Mouse (Mus musculus) forebrain, embryonic 15.5 days (tissue): ENCODE data around the gene Cdk2. TPM values are rescaled to one million over a fixed set of nuclear protein-coding genes. Genes with fewer than 3 reads are reported as not detected.

Experiments
- ATAC-seq: fragments of 200-750 bp; cut with Nextera tagmentation; replicated peaks from 2 replicates; pipeline ENCODE4 v1.8.0; 2017; ENCODE audit warnings: mild to moderate bottlenecking, moderate TSS enrichment, moderate library complexity
- H3K27ac ChIP-seq: fragments of 300-500 bp; sonication (generic); replicated peaks from 2 replicates; pipeline ENCODE4 v1.5.1; 2015; ENCODE audit warnings: mild to moderate bottlenecking, inconsistent platforms
- H3K27me3 ChIP-seq: fragments of 300-500 bp; sonication (generic); 2 replicates; pipeline ENCODE4 v1.6.1; 2015; ENCODE audit warnings: inconsistent platforms
- H3K36me3 ChIP-seq: fragments of 300-500 bp; sonication (generic); 2 replicates; pipeline ENCODE4 v1.6.1; 2015; ENCODE audit warnings: mild to moderate bottlenecking, inconsistent platforms
- H3K4me1 ChIP-seq: fragments of 300-500 bp; sonication (generic); 2 replicates; pipeline ENCODE4 v1.6.1; 2015; ENCODE audit warnings: inconsistent platforms
- H3K4me2 ChIP-seq: fragments of 300-500 bp; sonication (generic); replicated peaks from 2 replicates; pipeline ENCODE4 v1.6.1; 2015; ENCODE audit warnings: mild to moderate bottlenecking, inconsistent platforms
- H3K4me3 ChIP-seq: fragments of 300-500 bp; sonication (generic); 2 replicates; pipeline ENCODE4 v1.5.1; 2015; ENCODE audit warnings: mild to moderate bottlenecking, inconsistent platforms
- H3K9ac ChIP-seq: fragments of 300-500 bp; sonication (generic); replicated peaks from 2 replicates; pipeline ENCODE4 v1.6.1; 2015; ENCODE audit warnings: mild to moderate bottlenecking, inconsistent platforms
- H3K9me3 ChIP-seq: fragments of 300-500 bp; sonication (generic); 2 replicates; pipeline ENCODE4 v1.6.1; 2016; ENCODE audit warnings: inconsistent platforms
- WGBS: fragments of 180-500 bp; shearing (Covaris S2); methylation state at CpG from one replicate; pipeline ENCODE4 v1.1.7; 2015; ENCODE audit warnings: mixed read lengths; 5-methylcytosine and 5-hydroxymethylcytosine counted together
- polyA plus RNA-seq: library from polyadenylated mRNA; unstranded; fragments of >200 nt; fragmentation: Nextera tagmentation; extraction: Ambion mirVana; gene quantifications from 2 replicates; pipeline ENCODE4 v1.2.1, GENCODE M21; 2015

The Cdk2 gene
- polyA plus RNA-seq, 1 experiment from 2014 or later: 37.6 TPM

DNA sequence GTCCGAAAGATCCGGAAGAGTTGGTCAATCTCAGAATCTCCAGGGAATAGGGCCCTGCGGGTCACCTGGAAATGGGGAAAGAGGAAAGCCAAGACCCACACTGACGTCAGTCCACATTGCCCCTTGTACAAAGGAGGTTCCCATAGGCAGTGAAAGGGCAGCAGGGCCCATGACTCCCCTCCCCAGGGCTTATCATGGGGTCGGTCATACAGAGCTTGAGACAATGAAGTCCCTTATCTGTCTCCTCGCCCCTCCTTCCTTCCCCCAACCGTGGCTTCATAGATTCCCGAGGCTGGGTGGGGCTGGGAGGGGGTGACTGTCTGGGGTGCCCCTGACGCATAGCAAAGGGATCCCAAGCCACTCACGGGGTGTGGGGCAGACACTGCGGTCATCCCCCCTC lies 5.2 kb downstream of the Cdk2 start:
- Histone ChIP-seq H3K4me3 (no peak overlapping the region), H3K27ac (no peak overlapping the region), H3K36me3 (no peaks in the 10 kb centered on the region), H3K27me3 (no peaks in the 10 kb centered on the region), H3K9me3 (no peaks in the 10 kb centered on the region), H3K4me2 (no peak overlapping the region), H3K4me1 (peaks cover 18% of the 10 kb centered on the region), H3K9ac (no peak overlapping the region)
- no peak for ATAC-seq
- 85% methylated on average over 11 of the region's 11 CpGs for WGBS

DNA sequence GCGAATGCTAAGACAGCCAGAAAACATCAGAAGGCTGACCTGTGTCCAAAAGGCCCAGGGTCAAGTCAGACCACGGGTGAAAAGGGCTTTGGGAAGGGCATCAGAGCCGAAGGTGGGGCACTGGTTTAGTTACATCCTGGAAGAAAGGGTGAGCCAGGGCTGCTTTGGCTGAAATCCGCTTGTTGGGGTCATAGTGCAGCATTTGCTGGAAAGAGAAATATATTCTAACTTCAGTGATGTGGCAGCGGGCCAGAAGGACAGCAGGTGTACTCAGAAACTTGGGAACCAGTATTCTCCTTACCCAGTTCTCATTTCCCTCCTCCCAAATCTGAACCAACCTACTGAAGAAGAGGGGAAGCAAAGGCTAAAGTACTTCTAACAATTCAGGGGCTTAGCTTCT lies 5.8 kb downstream of the Cdk2 start:
- Histone ChIP-seq H3K9me3 (no peaks in the 10 kb centered on the region), H3K36me3 (no peaks in the 10 kb centered on the region), H3K4me3 (no peak overlapping the region), H3K27me3 (no peaks in the 10 kb centered on the region), H3K9ac (no peak overlapping the region), H3K4me1 (peaks cover 17% of the 10 kb centered on the region), H3K4me2 (no peak overlapping the region), H3K27ac (no peak overlapping the region)
- ATAC-seq: no peak
- 87% methylated on average over 5 of the region's 5 CpGs for WGBS

DNA sequence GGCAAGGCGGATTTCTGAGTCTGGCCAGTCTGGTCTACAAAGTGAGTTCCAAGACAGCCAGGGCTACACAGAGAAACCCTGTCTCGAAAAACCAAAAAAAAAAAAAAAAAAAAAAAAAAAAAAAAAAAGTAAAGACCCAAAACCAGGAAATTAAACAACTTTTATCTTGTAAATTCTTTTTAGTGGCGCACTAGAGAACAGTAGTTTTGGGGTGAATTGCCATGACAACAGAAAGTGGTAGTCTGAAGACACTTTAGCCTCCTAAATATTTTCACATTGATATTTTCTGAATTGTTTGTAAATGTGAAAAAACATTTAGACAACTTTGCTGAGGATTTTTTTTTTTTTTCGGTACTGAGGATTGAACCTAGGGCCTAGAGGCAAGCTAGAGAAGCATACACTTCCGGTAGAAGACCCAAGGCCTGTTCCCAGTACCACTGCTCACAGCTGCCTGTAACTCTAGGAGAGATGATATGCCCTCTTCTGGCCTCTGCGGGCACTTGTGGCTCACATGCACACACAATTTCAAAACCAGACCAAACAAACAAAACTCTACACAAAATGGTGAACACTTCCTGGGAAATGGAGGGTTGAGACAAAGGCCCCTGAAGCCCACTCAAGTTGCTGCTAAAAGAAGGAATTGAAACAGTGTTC lies 7.6 kb downstream of the Cdk2 start:
- H3K4me2 ChIP-seq: peak overlapping the region; percentile 65
- no peak overlapping the region for H3K9ac ChIP-seq
- no peaks in the 10 kb centered on the region for H3K27me3 ChIP-seq
- H3K4me3 ChIP-seq: peak overlapping the region; percentile 96
- H3K9me3 ChIP-seq: no peaks in the 10 kb centered on the region
- H3K27ac ChIP-seq: peak overlapping the region; percentile 90
- H3K4me1 ChIP-seq: peaks cover 16% of the 10 kb centered on the region
- no peaks in the 10 kb centered on the region for H3K36me3 ChIP-seq
- 82% methylated on average over 6 of the region's 6 CpGs for WGBS
- no peak for ATAC-seq

DNA sequence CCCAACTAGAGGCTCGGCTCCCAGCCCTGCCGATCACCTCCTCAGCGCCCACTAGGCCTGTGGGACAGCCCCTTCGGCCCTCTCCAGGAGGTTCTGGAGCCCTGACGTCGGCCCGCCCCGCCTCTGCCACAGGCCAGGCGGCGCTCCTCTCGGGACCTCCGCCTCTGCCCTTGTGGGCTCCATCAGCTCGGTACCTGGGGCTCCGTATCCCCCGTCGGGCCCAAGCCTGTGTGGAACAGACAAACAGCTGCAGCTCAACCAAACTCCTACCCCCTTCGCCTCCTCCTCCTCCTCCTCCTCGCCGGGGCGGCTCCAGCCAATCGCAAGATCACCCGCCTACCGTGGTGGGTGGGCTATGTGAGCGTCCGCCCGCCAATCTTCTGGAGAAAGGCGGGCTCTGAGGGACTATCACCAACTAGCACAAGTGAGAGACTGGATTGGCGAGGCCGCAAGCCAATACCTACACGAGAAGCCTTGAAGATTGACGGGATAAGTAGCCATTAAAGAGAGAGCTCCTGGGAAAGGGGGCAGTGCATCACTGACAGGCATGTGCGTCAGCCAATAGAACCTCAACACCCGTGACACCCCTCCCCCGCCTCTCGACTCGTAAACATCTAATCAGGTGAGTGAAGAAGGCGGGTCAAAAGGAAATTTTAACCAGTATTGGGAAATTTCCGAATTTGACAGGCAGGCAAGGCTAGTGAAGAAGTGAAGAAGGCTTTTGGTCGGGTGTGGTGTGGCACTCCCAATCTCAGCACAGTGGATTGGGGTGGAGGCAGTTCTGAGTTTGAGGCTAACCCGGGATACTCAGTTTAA lies 8.6 kb downstream of the Cdk2 start, which contains the start of gene Rab5b:
TSS of gene Rab5b (minus strand) at position 273 of the 816 bp plus-strand sequence.
- H3K9ac ChIP-seq: peak within 1 kb of the TSS; percentile 97
- no peaks in the 10 kb centered on the region for H3K27me3 ChIP-seq
- H3K9me3 ChIP-seq: no peaks in the 10 kb centered on the region
- peak within 1 kb of the TSS; percentile 99 for H3K27ac ChIP-seq
- no peaks in the 10 kb centered on the region for H3K36me3 ChIP-seq
- peak within 1 kb of the TSS; percentile 65 for H3K4me2 ChIP-seq
- WGBS: 1% methylated on average over 38 of the region's 40 CpGs
- peaks cover 16% of the 10 kb centered on the region for H3K4me1 ChIP-seq
- ATAC-seq: peak; percentile 99
- peak within 1 kb of the TSS; percentile 96 for H3K4me3 ChIP-seq

DNA sequence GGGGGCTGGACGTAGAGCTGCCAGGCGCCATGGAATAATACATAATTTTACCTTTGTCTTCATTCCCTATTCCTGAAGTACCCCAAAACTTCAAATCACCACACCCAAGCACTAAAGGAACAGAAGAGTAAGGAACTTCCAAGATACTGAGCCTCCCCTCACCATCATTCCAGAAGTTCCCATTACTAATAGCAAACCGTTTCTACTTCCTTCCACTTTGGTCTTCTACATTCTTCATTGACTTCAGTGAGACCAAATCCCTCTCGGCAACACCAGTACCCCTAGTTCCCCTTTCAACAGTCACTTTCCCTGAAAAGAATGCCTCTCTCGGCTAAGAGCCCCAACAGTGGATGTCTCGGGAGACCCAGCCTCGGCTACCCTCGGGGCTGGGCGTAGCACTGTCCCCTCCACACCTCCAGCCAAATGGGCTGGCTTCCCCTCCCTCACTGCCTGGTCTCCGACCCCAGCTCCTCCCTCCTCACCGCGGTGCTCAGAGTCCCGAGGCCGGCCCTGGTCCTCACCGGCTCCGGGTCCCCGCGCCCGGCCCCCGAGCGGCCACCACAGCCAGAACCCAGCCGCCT lies 9.3 kb downstream of the Cdk2 start:
- H3K9ac ChIP-seq: peak overlapping the region; percentile 97
- peaks cover 16% of the 10 kb centered on the region for H3K4me1 ChIP-seq
- H3K36me3 ChIP-seq: no peaks in the 10 kb centered on the region
- peak overlapping the region; percentile 99 for H3K27ac ChIP-seq
- under 1% methylated on average over 22 of the region's 22 CpGs for WGBS
- H3K4me3 ChIP-seq: peak overlapping the region; percentile 96
- H3K9me3 ChIP-seq: no peaks in the 10 kb centered on the region
- H3K27me3 ChIP-seq: no peaks in the 10 kb centered on the region
- peak overlapping the region; percentile 60 for H3K4me2 ChIP-seq
- ATAC-seq: no peak

DNA sequence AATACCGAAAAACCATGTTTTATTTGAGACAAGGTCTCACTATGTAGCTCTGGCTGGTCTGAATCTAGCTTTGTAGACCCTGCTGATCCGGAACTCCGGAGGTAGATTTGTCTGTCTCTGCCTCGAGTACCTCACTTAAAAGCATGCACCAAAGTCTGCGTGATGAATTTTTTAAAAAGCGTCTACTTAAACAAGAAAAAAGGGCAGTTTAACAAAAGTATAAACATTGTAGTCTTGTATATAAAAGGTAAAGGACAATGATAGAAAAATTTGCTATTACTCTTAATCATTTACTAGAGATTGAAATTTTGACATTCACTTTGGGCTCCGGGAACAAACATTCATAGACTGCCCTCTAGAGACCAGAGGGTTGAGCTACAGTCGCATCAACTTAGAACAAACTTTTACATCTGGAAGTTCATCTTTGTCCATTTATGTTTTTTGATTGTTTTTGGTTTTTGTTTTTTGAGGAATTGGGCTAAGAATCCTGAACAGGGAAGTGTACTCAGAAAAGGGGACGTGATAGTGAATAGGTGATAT lies 30.3 kb downstream of the Cdk2 start:
- Histone ChIP-seq H3K27ac (peak overlapping the region; percentile 75), H3K4me3 (peak overlapping the region; percentile 70), H3K9ac (peak overlapping the region; percentile 51), H3K36me3 (peaks cover 13% of the 10 kb centered on the region), H3K27me3 (no peaks in the 10 kb centered on the region), H3K9me3 (no peaks in the 10 kb centered on the region), H3K4me2 (peak overlapping the region; percentile 92), H3K4me1 (peaks cover 16% of the 10 kb centered on the region)
- no peak for ATAC-seq
- 2% methylated on average over 9 of the region's 9 CpGs for WGBS

DNA sequence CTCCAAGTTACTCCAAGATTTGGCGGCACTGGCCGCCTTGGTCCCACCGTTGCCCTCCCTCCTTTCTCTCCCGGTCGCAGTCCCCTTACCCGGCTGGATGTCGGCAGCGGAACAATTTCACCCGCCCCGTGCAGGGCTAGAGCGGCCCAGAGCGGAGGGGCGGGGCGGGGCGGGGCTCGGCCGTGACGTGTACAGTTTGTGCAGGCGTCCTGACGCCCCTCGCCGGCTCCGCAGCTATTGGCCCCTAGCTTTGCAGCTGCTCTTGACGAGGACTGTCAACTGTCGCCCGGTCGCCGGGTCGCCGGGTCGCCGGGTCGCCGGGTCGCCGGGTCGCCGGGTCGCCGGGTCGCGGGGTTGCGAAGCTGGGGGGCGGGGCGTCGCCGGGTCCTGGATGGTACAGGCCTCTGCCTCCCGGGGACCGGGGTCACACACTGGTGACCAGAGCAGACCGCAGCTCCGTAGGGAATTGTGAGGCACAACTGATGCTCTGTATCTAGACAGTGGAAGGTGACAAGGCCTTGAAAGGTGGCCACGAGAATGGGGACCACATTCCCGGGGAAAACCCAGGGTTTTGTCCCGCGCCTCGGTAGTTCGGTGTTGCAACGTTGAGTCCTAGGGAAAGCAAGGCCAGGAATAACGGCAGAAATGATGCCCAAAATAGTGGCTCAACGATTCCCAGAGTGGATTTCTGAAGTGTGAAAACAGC lies 30.9 kb downstream of the Cdk2 start, which contains the start of gene Suox:
TSS of gene Suox (minus strand) at position 311 of the 706 bp plus-strand sequence.
- WGBS: under 1% methylated on average over 60 of the region's 60 CpGs
- peak within 1 kb of the TSS; percentile 51 for H3K9ac ChIP-seq
- ATAC-seq: peak; percentile 95
- peaks cover 20% of the 10 kb centered on the region for H3K4me1 ChIP-seq
- peak within 1 kb of the TSS; percentile 70 for H3K4me3 ChIP-seq
- peak within 1 kb of the TSS; percentile 92 for H3K4me2 ChIP-seq
- no peaks in the 10 kb centered on the region for H3K27me3 ChIP-seq
- peaks cover 10% of the 10 kb centered on the region for H3K36me3 ChIP-seq
- peak within 1 kb of the TSS; percentile 75 for H3K27ac ChIP-seq
- H3K9me3 ChIP-seq: no peaks in the 10 kb centered on the region

DNA sequence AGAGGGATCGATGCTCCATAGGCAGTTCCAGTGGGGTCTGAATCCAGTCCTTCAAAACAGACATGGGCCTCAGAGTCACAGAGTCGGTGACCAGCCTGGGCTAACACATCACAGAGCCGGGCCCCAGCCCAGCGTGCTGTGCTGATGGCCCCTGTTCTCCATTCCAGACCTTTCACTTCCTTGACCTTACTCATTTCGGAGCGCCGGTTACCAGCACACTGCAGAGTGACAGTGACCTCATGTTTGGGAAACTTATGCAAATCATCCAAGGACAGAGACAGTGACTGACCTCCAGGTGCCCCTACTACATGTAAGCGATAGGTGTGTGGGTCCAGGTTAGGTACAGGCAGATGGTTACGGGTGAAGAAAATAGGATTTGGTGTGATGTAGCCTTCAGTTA lies 33.7 kb downstream of the Cdk2 start:
- H3K36me3 ChIP-seq: peaks cover 6% of the 10 kb centered on the region
- no peak for ATAC-seq
- peaks cover 30% of the 10 kb centered on the region for H3K4me1 ChIP-seq
- no peaks in the 10 kb centered on the region for H3K9me3 ChIP-seq
- H3K9ac ChIP-seq: no peak overlapping the region
- WGBS: 94% methylated on average over 9 of the region's 9 CpGs
- no peak overlapping the region for H3K4me2 ChIP-seq
- H3K27me3 ChIP-seq: no peaks in the 10 kb centered on the region
- H3K4me3 ChIP-seq: no peak overlapping the region
- no peak overlapping the region for H3K27ac ChIP-seq

DNA sequence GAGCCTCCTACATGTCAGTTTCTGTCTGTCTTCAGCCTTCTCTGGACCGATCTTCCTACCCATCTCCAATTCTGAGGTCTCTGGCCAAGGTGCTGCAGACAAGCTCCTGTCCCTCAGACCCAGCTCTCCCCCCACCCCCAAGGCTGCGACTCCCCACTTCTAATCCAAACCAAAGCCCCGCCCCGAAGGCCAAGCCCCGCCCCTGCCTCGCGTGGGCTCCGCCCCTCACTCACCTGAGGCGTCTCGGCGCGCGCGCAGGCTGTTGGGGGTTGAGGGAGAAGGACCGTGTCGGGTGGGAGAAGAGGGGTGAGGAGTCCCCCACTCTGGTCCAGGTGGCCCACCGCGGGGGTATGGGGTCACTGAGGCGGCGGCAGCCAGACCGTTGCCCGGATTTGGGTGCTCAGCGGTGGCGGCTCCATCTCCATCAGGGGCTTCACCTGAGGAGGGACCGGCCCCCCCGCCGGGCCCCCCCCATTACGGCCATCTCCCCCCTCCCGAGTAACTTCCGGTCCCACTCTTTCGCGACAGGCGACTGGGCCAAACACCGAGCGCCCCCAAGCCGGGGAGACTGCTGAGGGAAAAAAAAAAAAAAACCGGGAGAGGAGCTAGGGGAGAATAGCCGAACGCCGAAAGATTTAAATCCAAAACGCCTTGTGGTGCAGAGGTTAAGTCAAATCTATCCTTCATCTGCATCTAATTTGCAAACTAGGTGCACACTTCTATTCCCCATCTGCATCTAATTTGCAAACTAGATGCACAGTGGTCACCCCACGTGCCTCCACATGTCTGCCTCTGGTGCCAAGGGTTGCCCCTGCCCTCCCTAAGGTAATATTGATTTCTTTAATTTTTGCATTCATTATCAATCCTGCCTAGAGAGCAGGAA lies 35.8 kb downstream of the Cdk2 start:
- Histone ChIP-seq H3K4me3 (peak overlapping the region; percentile 81), H3K4me2 (peak overlapping the region; percentile 70), H3K36me3 (peaks cover 5% of the 10 kb centered on the region; the same call in 1 of the 2 replicates), H3K27me3 (no peaks in the 10 kb centered on the region), H3K9me3 (no peaks in the 10 kb centered on the region), H3K9ac (peak overlapping the region; percentile 70), H3K27ac (peak overlapping the region; percentile 75), H3K4me1 (peaks cover 26% of the 10 kb centered on the region)
- under 1% methylated on average over 42 of the region's 42 CpGs for WGBS
- ATAC-seq: peak; percentile 67

DNA sequence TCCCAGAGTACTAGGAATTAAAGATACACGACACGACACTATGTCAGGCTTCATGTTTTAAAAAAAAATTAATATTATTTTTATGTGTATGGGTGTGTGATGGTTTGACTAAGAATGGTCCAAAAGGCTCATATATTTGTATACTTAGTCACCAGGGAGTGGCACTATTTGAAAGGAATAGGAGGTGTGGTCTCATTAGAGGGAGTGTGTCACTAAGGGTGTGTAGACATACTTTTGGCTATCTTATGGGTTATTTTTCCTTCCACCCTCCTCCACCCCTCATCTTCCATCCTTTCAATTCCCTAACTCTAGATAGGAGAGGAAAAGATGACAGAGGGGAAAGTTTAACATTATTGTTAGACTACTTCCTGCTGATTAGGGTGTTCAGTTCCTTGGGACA lies 39.0 kb downstream of the Cdk2 start:
- no peak overlapping the region for H3K9ac ChIP-seq
- WGBS: 99% methylated on average over 2 of the region's 2 CpGs
- no peak overlapping the region for H3K4me3 ChIP-seq
- H3K4me2 ChIP-seq: no peak overlapping the region
- H3K36me3 ChIP-seq: no peaks in the 10 kb centered on the region
- no peaks in the 10 kb centered on the region for H3K9me3 ChIP-seq
- H3K27me3 ChIP-seq: no peaks in the 10 kb centered on the region
- ATAC-seq: no peak
- peaks cover 15% of the 10 kb centered on the region for H3K4me1 ChIP-seq
- no peak overlapping the region for H3K27ac ChIP-seq

DNA sequence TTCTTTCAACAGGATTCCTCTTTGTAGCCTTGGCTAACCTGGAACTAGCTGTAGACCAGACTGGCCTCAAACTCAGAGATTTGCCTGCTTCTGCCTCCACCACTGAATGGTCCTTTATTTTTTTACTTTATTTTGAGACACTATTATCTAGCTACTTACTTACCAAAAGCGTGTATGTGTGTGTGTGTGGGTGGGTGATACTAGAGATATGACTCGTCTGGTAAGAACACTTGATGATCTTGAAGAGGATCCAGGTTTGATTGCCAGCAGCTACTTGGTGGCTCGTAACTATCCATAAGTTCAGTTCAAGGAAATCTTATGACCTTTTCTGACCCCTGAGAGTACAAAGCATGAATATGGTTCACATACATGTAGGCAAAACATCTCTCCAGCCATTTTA lies 39.5 kb downstream of the Cdk2 start:
- Histone ChIP-seq H3K27me3 (no peaks in the 10 kb centered on the region), H3K4me2 (no peak overlapping the region), H3K4me1 (peaks cover 15% of the 10 kb centered on the region), H3K9me3 (no peaks in the 10 kb centered on the region), H3K4me3 (no peak overlapping the region), H3K27ac (no peak overlapping the region), H3K9ac (no peak overlapping the region), H3K36me3 (no peaks in the 10 kb centered on the region)
- ATAC-seq: no peak
- WGBS: 84% methylated on average over 3 of the region's 3 CpGs
